Mouse (Mus musculus) neural tube, embryonic 15.5 days (tissue): Measurements from ENCODE around the gene Gm17509. TPM values are rescaled to one million over a fixed set of nuclear protein-coding genes. Genes with fewer than 3 reads are reported as not detected.

Experiments
- ATAC-seq: fragments of 200-750 bp; cut with Nextera tagmentation; 2 replicates; pipeline ENCODE4 v1.8.0; 2017; ENCODE audit warnings: mild to moderate bottlenecking, moderate TSS enrichment, moderate library complexity; ENCODE audit not compliant: low FRiP score
- H3K27ac ChIP-seq: fragments of 300-500 bp; sonication (generic); replicated peaks from 2 replicates; pipeline ENCODE4 v1.5.1; 2015; ENCODE audit warnings: mild to moderate bottlenecking, inconsistent platforms
- H3K27me3 ChIP-seq: fragments of 300-500 bp; sonication (generic); replicated peaks from 2 replicates; pipeline ENCODE4 v1.6.1; 2015; ENCODE audit warnings: inconsistent platforms
- H3K36me3 ChIP-seq: fragments of 300-500 bp; sonication (generic); 2 replicates; pipeline ENCODE4 v1.6.1; 2015; ENCODE audit warnings: inconsistent platforms
- H3K4me1 ChIP-seq: fragments of 300-500 bp; sonication (generic); 2 replicates; pipeline ENCODE4 v1.6.1; 2015; ENCODE audit warnings: inconsistent platforms
- H3K4me2 ChIP-seq: fragments of 300-500 bp; sonication (generic); 2 replicates; pipeline ENCODE4 v1.6.1; 2015; ENCODE audit warnings: inconsistent platforms, mild to moderate bottlenecking, moderate library complexity
- H3K4me3 ChIP-seq: fragments of 300-500 bp; sonication (generic); replicated peaks from 2 replicates; pipeline ENCODE4 v1.5.1; 2015; ENCODE audit warnings: mild to moderate bottlenecking, inconsistent platforms
- H3K9ac ChIP-seq: fragments of 300-500 bp; sonication (generic); replicated peaks from 2 replicates; pipeline ENCODE4 v1.6.1; 2015; ENCODE audit warnings: mild to moderate bottlenecking, inconsistent platforms
- H3K9me3 ChIP-seq: fragments of 300-500 bp; sonication (generic); replicated peaks from 2 replicates; pipeline ENCODE4 v1.6.1; 2016; ENCODE audit warnings: inconsistent platforms
- WGBS: fragments of 180-500 bp; shearing (Covaris S2); methylation state at CpG from one replicate; pipeline ENCODE4 v1.1.7; 2015; ENCODE audit warnings: mixed read lengths; 5-methylcytosine and 5-hydroxymethylcytosine counted together
- polyA plus RNA-seq: library from polyadenylated mRNA; unstranded; fragments of >200 nt; fragmentation: Nextera tagmentation; extraction: Ambion mirVana; gene quantifications from 2 replicates; pipeline ENCODE4 v1.2.1, GENCODE M21; 2015

The Gm17509 gene
- polyA plus RNA-seq, 1 experiment from 2014 or later: 0.47 TPM

- no peak overlapping the region for H3K4me2 ChIP-seq
- no peak overlapping the region for H3K27ac ChIP-seq
- no peaks in the 10 kb centered on the region for H3K36me3 ChIP-seq
- H3K4me1 ChIP-seq: peaks cover 15% of the 10 kb centered on the region
- no peak overlapping the region for H3K9ac ChIP-seq
- ATAC-seq: no peak
- H3K27me3 ChIP-seq: no peaks in the 10 kb centered on the region
- WGBS: 79% methylated on average over 6 of the region's 6 CpGs
- no peaks in the 10 kb centered on the region for H3K9me3 ChIP-seq
- no peak overlapping the region for H3K4me3 ChIP-seq
These were observed 4.7 kb upstream of the Gm17509 start for GRCm38 (mm10) chr13:117225561-117225960.

DNA sequence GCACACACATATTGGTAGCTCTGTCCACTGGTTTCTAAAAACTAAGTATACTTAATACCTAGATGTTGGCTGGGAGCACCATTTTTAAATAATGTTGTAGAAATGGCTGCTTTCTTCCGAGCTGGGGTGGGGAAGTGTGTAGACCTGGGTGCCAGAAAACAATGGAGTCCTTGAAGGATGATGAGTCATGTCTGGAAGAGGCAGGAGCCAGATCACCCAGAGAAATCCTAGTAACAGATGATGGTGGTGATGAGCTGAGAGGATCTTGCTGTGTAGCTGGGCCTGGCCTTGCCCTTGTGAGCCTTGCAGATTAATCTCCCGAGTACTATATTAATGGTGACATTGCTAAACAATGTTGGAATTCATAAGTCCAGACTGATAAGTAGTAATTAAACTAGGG is 4.0 kb upstream of the Gm17509 start:
- 85% methylated on average over 2 of the region's 2 CpGs for whole genome bisulfite sequencing
- no peak overlapping the region for H3K4me2 ChIP-seq
- no peak overlapping the region for H3K27ac ChIP-seq
- no peak overlapping the region for H3K9ac ChIP-seq
- H3K4me1 ChIP-seq: peaks cover 21% of the 10 kb centered on the region
- H3K9me3 ChIP-seq: no peaks in the 10 kb centered on the region
- no peak for ATAC-seq
- no peak overlapping the region for H3K4me3 ChIP-seq
- H3K36me3 ChIP-seq: no peaks in the 10 kb centered on the region
- no peaks in the 10 kb centered on the region for H3K27me3 ChIP-seq

DNA sequence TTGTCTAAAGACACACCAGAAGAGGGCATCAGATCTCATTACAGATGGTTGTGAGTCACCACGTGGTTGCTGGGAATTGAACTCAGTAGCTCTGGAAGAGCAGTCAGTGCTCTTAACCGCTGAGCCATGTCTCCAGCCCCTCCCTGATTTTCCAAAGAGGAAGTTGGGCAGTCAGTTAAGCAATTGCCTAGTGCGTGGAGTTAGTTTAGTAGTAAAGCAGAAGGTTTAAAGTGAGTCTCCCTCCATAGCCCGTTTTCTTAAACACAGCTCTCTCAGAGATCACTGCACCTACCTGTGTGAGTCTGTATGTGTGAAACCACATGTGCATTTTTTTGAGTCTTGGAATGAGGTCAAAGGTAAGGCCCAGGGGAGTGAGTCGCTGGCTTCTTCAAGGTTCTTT is 2.2 kb upstream of the Gm17509 start:
- 64% methylated on average over 5 of the region's 5 CpGs for WGBS
- Histone ChIP-seq H3K27me3 (no peaks in the 10 kb centered on the region), H3K27ac (no peak overlapping the region), H3K9ac (no peak overlapping the region), H3K4me3 (no peak overlapping the region), H3K9me3 (no peaks in the 10 kb centered on the region), H3K4me2 (no peak overlapping the region), H3K4me1 (peaks cover 24% of the 10 kb centered on the region), H3K36me3 (no peaks in the 10 kb centered on the region)
- ATAC-seq: no peak

DNA sequence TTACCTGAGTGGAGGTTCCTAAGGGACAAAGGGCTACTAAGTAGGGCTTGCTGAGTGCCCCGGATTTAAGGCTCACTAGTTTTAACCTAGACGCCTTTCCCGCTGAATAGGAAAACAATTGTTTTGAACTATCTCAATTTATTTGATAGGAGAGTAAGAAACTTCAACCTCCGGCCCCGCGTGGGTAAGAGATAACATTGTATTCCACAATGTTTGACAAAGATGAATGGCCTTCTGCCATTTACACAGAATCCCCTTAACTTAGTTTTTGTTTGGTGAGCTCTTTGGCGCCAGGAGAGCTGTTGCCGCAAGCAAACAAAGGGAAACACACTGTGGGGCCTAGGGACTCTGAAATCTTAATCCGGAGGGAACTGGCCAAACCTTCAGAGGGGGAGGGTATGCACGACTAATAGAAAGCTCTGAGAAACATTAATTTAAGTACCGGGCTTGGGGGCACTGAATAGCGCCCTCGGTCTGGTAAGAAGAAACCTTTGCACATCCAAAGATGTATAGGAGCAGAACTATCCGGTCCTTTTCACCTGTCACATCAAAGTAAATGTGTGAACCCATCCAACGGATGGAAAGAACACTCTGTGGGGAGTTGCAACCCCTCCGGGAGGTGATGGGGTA is 889 bp downstream of the Gm17509 start:
- peak; percentile 21; the same call in 1 of the 2 replicates for ATAC-seq
- Histone ChIP-seq H3K4me2 (peak overlapping the region; percentile 83), H3K27me3 (no peaks in the 10 kb centered on the region), H3K36me3 (no peaks in the 10 kb centered on the region), H3K4me1 (peaks cover 24% of the 10 kb centered on the region), H3K9me3 (no peaks in the 10 kb centered on the region), H3K4me3 (peak overlapping the region; percentile 81), H3K27ac (peak overlapping the region; percentile 81), H3K9ac (peak overlapping the region; percentile 80)
- 4% methylated on average over 16 of the region's 16 CpGs for WGBS

DNA sequence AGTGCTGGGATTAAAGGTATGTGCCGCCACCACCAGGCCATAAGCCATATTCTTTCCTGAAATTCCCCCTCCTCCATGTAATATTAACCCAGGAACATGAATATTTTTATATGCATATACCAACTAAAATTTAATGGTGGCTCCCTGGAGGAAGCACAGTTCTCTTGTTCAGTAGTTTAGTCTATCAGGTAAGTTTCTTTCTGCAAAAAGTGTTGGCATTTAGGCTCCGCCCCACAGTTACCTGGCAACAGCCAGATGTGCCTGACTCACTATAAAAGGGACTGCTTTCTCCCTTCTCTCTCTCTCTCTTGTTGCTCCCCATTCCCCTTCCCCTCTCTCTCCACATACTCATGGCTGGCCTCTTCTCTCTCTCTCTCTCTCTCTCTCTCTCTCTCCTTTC is 2.8 kb downstream of the Gm17509 start:
- no peak for ATAC-seq
- H3K9me3 ChIP-seq: no peaks in the 10 kb centered on the region
- 93% methylated on average over 2 of the region's 2 CpGs for WGBS

GRCm38 (mm10) chr13:117217621-117218020 is 3.3 kb downstream of the Gm17509 start:
- H3K4me3 ChIP-seq: no peak overlapping the region
- H3K9me3 ChIP-seq: no peaks in the 10 kb centered on the region
- H3K4me1 ChIP-seq: peaks cover 24% of the 10 kb centered on the region
- ATAC-seq: no peak
- no peak overlapping the region for H3K9ac ChIP-seq
- 74% methylated on average over 11 of the region's 11 CpGs for WGBS
- no peaks in the 10 kb centered on the region for H3K27me3 ChIP-seq
- no peak overlapping the region for H3K27ac ChIP-seq
- no peaks in the 10 kb centered on the region for H3K36me3 ChIP-seq
- no peak overlapping the region for H3K4me2 ChIP-seq

More for the DNA sequence above, 2.8 kb downstream of the Gm17509 start:
- no peak overlapping the region for H3K4me2 ChIP-seq
- peaks cover 24% of the 10 kb centered on the region for H3K4me1 ChIP-seq
- H3K27me3 ChIP-seq: no peaks in the 10 kb centered on the region
- no peak overlapping the region for H3K4me3 ChIP-seq
- H3K27ac ChIP-seq: no peak overlapping the region
- H3K36me3 ChIP-seq: no peaks in the 10 kb centered on the region
- H3K9ac ChIP-seq: no peak overlapping the region

DNA sequence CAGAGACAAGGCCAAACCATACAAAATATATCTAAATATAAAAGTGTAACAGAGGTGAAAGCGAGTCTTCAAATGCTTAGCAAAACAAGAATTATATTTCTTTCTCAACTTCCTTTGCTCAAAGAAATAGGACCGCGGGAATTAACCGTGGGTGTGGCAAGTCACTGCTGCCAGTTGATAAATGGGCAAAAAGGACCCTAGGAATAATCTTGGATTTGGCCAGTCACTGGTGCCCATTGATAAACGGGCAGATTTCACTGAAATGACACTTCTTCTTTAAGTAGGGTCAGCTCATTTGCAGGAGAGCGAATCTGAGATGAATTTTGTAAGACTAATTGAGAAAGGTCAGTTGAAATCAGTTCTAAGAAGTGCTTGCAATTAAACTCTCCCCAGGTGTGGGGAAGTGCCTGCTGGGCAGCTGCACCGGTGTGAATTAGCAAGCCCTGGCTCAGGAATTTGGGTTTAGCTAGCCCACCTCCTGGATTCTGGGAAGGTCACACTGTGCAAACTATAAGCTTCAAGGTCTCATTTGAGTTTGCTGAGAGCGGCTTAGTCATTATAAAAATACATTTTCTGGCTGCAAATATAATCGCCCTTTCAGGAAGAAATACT is 4.0 kb downstream of the Gm17509 start:
- Histone ChIP-seq H3K27me3 (no peaks in the 10 kb centered on the region), H3K9ac (no peak overlapping the region), H3K4me2 (no peak overlapping the region), H3K27ac (no peak overlapping the region), H3K9me3 (no peaks in the 10 kb centered on the region), H3K36me3 (no peaks in the 10 kb centered on the region), H3K4me3 (no peak overlapping the region), H3K4me1 (peaks cover 17% of the 10 kb centered on the region)
- ATAC-seq: no peak
- 35% methylated on average over 9 of the region's 9 CpGs for WGBS

DNA sequence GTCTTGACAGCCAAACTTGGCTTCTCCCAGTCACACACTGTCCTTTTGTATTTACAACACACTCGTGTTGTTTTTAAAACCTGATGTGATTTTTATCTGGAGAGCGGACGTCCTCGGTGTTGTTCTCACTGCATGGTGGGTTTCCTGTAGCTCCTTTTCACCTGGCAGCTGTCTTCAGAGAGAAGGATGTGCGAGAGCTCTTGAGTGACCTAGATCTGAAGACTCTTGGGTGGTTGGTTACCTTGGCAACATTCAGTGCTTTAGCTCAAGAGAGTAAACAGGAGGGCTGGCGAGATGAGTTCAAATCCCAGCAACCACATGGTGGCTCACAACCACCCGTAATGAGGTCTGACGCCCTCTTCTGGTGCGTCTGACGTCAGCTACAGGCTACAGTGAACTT is 4.7 kb downstream of the Gm17509 start:
- Histone ChIP-seq H3K9ac (no peak overlapping the region), H3K4me3 (no peak overlapping the region), H3K4me2 (no peak overlapping the region), H3K27me3 (no peaks in the 10 kb centered on the region), H3K36me3 (no peaks in the 10 kb centered on the region), H3K27ac (no peak overlapping the region), H3K4me1 (peaks cover 11% of the 10 kb centered on the region), H3K9me3 (no peaks in the 10 kb centered on the region)
- 28% methylated on average over 10 of the region's 10 CpGs for WGBS
- no peak for ATAC-seq

GRCm38 (mm10) chr13:117215481-117215880 is 5.4 kb downstream of the Gm17509 start:
- ATAC-seq: no peak
- Histone ChIP-seq H3K9me3 (no peaks in the 10 kb centered on the region), H3K9ac (no peak overlapping the region), H3K27ac (no peak overlapping the region), H3K4me1 (peaks cover 9% of the 10 kb centered on the region), H3K27me3 (no peaks in the 10 kb centered on the region), H3K4me3 (no peak overlapping the region), H3K4me2 (no peak overlapping the region), H3K36me3 (no peaks in the 10 kb centered on the region)
- 10% methylated on average over 10 of the region's 10 CpGs for WGBS

- H3K36me3 ChIP-seq: no peaks in the 10 kb centered on the region
- ATAC-seq: no peak
- H3K9me3 ChIP-seq: no peaks in the 10 kb centered on the region
- no peaks in the 10 kb centered on the region for H3K4me1 ChIP-seq
- H3K27ac ChIP-seq: no peak overlapping the region
- no peak overlapping the region for H3K9ac ChIP-seq
- no peaks in the 10 kb centered on the region for H3K27me3 ChIP-seq
- 48% methylated on average over 11 of the region's 11 CpGs for WGBS
- H3K4me3 ChIP-seq: no peak overlapping the region
- no peak overlapping the region for H3K4me2 ChIP-seq
These were observed 9.4 kb downstream of the Gm17509 start for GRCm38 (mm10) chr13:117211386-117211875.

GRCm38 (mm10) chr13:117208236-117208635 is 12.6 kb downstream of the Gm17509 start, which contains the start of gene Emb:
Gene Emb (plus strand): TSS chr13:117208536.
- H3K9ac ChIP-seq: no peak within 1 kb of the TSS
- no peaks in the 10 kb centered on the region for H3K36me3 ChIP-seq
- WGBS: 92% methylated on average over 6 of the region's 6 CpGs
- H3K4me1 ChIP-seq: no peaks in the 10 kb centered on the region
- H3K27me3 ChIP-seq: no peaks in the 10 kb centered on the region
- no peak for ATAC-seq
- no peak within 1 kb of the TSS for H3K4me3 ChIP-seq
- H3K4me2 ChIP-seq: no peak within 1 kb of the TSS
- H3K9me3 ChIP-seq: no peaks in the 10 kb centered on the region
- H3K27ac ChIP-seq: no peak within 1 kb of the TSS

DNA sequence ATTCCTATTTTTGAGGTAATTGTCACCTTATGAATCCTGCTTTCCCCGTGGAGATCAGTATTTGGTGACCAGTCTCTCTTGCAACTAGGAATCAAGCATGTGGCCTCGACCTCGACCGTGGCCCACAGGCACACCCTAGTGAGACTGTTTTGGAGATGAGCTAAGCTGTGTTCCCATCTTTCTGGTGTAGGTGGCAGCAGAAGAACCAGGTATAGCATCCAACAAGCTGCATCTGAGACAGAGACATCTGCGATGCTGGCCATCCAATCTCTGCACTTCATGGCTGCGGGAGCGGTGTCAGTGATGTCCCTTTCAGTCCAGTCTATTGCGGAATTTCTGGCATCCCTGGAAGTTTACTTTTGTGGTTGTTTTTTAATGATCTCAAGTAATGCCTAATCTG is 14.8 kb downstream of the Gm17509 start:
- no peaks in the 10 kb centered on the region for H3K9me3 ChIP-seq
- no peak overlapping the region for H3K27ac ChIP-seq
- H3K4me1 ChIP-seq: no peaks in the 10 kb centered on the region
- no peaks in the 10 kb centered on the region for H3K27me3 ChIP-seq
- no peak for ATAC-seq
- H3K4me3 ChIP-seq: no peak overlapping the region
- H3K9ac ChIP-seq: no peak overlapping the region
- no peaks in the 10 kb centered on the region for H3K36me3 ChIP-seq
- H3K4me2 ChIP-seq: no peak overlapping the region
- 94% methylated on average over 8 of the region's 8 CpGs for WGBS
